Mouse (Mus musculus): ENCODE measurements around the gene Cfap97.

- no peak for TF ChIP-seq CTCF (IDR thresholded peaks at IDR 0.05; ENCODE audit: extremely low read depth, insufficient read depth, insufficient read length, insufficient replicate concordance)
- TF ChIP-seq POLR2A (IDR thresholded peaks at IDR 0.05; ENCODE audit: low read depth, low read length) = no peak
Measured at GRCm38 (mm10) chr8:46122498-46122897, 29.1 kb upstream of the Cfap97 start.

Measured in spleen, adult 2 months (tissue).